Mouse (Mus musculus) kidney, adult 2 months (tissue): ENCODE measurements around the gene Zfp609. TPM values are rescaled to one million over a fixed set of nuclear protein-coding genes. Genes with fewer than 3 reads are reported as not detected.
A peak's percentile ranks its signal among the peaks of the same experiment; 100 is the strongest.

ENCODE experiments used
- DNase-seq: peaks from one replicate; pipeline ENCODE4 v3.0.0; 2021
- H3K27ac ChIP-seq: fragments of 200-500 bp; 2 replicates; pipeline ENCODE4 v1.5.1; 2012; ENCODE audit warnings: low read depth, low read length, control low read depth, inconsistent platforms; ENCODE audit not compliant: insufficient read depth
- H3K27me3 ChIP-seq: fragments of 200-500 bp; replicated peaks from 2 replicates; pipeline ENCODE4 v1.6.1; 2012; ENCODE audit warnings: mild to moderate bottlenecking, moderate library complexity, low read length, inconsistent platforms; ENCODE audit not compliant: control insufficient read depth, insufficient read depth
- H3K36me3 ChIP-seq: fragments of 200-500 bp; 2 replicates; pipeline ENCODE4 v1.6.1; 2012; ENCODE audit warnings: mild to moderate bottlenecking, moderate library complexity, low read length, inconsistent platforms; ENCODE audit not compliant: control insufficient read depth, insufficient read depth
- H3K4me1 ChIP-seq: fragments of 200-500 bp; 2 replicates; pipeline ENCODE4 v1.6.1; 2011; ENCODE audit warnings: low read length; ENCODE audit not compliant: control insufficient read depth, insufficient read depth
- H3K4me3 ChIP-seq: fragments of 200-500 bp; 2 replicates; pipeline ENCODE4 v1.5.1; 2011; ENCODE audit warnings: mild to moderate bottlenecking, low read depth, low read length, control low read depth; ENCODE audit not compliant: insufficient read depth
- CTCF ChIP-seq: fragments of 200-500 bp; conservative IDR thresholded peaks from 2 replicates; pipeline ENCODE4 v1.5.1; 2011; ENCODE audit warnings: low read depth, mild to moderate bottlenecking, control low read depth, low read length, moderate library complexity, mixed read lengths; ENCODE audit not compliant: insufficient read depth, insufficient read length
- POLR2A ChIP-seq: fragments of 200-500 bp; IDR thresholded peaks from one replicate; pipeline ENCODE4 v1.6.1; 2011; ENCODE audit warnings: low read depth, low read length, control low read depth
- WGBS: fragments of 180-500 bp; shearing (Covaris S2); methylation state at CpG from one replicate; pipeline ENCODE4 v1.1.7; 2018; 5-methylcytosine and 5-hydroxymethylcytosine counted together
- polyA plus RNA-seq: library from polyadenylated mRNA; depleted of rRNA; stranded (reverse); fragments of >200 nt; gene quantifications from 2 replicates; pipeline ENCODE4 v1.2.3, GENCODE M21; 2012; rRNA removed

Gene Zfp609
- 8.3 and 9.4 TPM in 2 replicates for polyA plus RNA-seq

- TF ChIP-seq POLR2A (no peak), CTCF (no peak)
- WGBS = 1% methylated on average over 58 of the region's 76 CpGs
- Histone ChIP-seq H3K27me3 (no peaks in the 10 kb centered on the region), H3K27ac (peak within 1 kb of the TSS; percentile 74), H3K4me1 (peaks cover 16% of the 10 kb centered on the region), H3K36me3 (no peaks in the 10 kb centered on the region), H3K4me3 (peak within 1 kb of the TSS; percentile 67)
- peak; percentile 96 for DNase-seq
Observed at GRCm38 (mm10) chr9:65827344-65828015, at the start of gene Zfp609. Gene Zfp609 (minus strand): TSS chr9:65827564.

GRCm38 (mm10) chr9:65859656-65860055, 32.3 kb upstream of the Zfp609 start:
- TF ChIP-seq POLR2A (no peak), CTCF (no peak)
- Histone ChIP-seq H3K27me3 (no peaks in the 10 kb centered on the region), H3K4me1 (no peaks in the 10 kb centered on the region), H3K4me3 (no peak overlapping the region), H3K27ac (no peak overlapping the region), H3K36me3 (peaks cover 10% of the 10 kb centered on the region)
- 36% methylated on average over 1 of the region's 1 CpGs for WGBS
- no peak for DNase-seq

- TF ChIP-seq CTCF (no peak), POLR2A (no peak)
- H3K36me3 ChIP-seq = peaks cover 5% of the 10 kb centered on the region
- WGBS = 25% methylated on average over 1 of the region's 1 CpGs
- no peaks in the 10 kb centered on the region for H3K4me1 ChIP-seq
- H3K27me3 ChIP-seq = no peaks in the 10 kb centered on the region
- no peak overlapping the region for H3K27ac ChIP-seq
- DNase-seq = no peak
- no peak overlapping the region for H3K4me3 ChIP-seq
Observed at GRCm38 (mm10) chr9:65850203-65850602, 22.8 kb upstream of the Zfp609 start.

- DNase-seq = no peak
- H3K27me3 ChIP-seq = no peaks in the 10 kb centered on the region
- H3K27ac ChIP-seq = no peak overlapping the region
- H3K4me3 ChIP-seq = no peak overlapping the region
- peaks cover 8% of the 10 kb centered on the region for H3K36me3 ChIP-seq
- TF ChIP-seq CTCF (no peak), POLR2A (no peak)
- H3K4me1 ChIP-seq = peaks cover 8% of the 10 kb centered on the region
Observed at GRCm38 (mm10) chr9:65848154-65848553, 20.8 kb upstream of the Zfp609 start.

- peaks cover 8% of the 10 kb centered on the region for H3K4me1 ChIP-seq
- H3K36me3 ChIP-seq = peaks cover 7% of the 10 kb centered on the region; the same call in 1 of the 2 replicates
- WGBS = 39% methylated on average over 7 of the region's 7 CpGs
- DNase-seq = no peak
- H3K4me3 ChIP-seq = no peak overlapping the region
- H3K27me3 ChIP-seq = no peaks in the 10 kb centered on the region
- TF ChIP-seq CTCF (0 out of 2 replicates have a peak, but pooled peaks have one; percentile 11), POLR2A (no peak)
- no peak overlapping the region for H3K27ac ChIP-seq
Observed at GRCm38 (mm10) chr9:65844421-65845165, 17.2 kb upstream of the Zfp609 start.

GRCm38 (mm10) chr9:65839841-65840240, 12.5 kb upstream of the Zfp609 start:
- no peaks in the 10 kb centered on the region for H3K27me3 ChIP-seq
- no peak for DNase-seq
- TF ChIP-seq POLR2A (no peak), CTCF (no peak)
- peaks cover 8% of the 10 kb centered on the region for H3K36me3 ChIP-seq
- peaks cover 6% of the 10 kb centered on the region for H3K4me1 ChIP-seq
- WGBS = 100% methylated on average over 1 of the region's 1 CpGs
- H3K4me3 ChIP-seq = no peak overlapping the region
- H3K27ac ChIP-seq = no peak overlapping the region

GRCm38 (mm10) chr9:65836916-65837315, 9.6 kb upstream of the Zfp609 start:
- peaks cover 2% of the 10 kb centered on the region for H3K36me3 ChIP-seq
- H3K4me3 ChIP-seq = no peak overlapping the region
- TF ChIP-seq CTCF (no peak), POLR2A (no peak)
- H3K27ac ChIP-seq = no peak overlapping the region
- peaks cover under 1% of the 10 kb centered on the region; the same call in 1 of the 2 replicates for H3K4me1 ChIP-seq
- DNase-seq = no peak
- no peaks in the 10 kb centered on the region for H3K27me3 ChIP-seq
